25 mouse cellular contexts compared by ENCODE assay signal in the genomic region with DNA sequence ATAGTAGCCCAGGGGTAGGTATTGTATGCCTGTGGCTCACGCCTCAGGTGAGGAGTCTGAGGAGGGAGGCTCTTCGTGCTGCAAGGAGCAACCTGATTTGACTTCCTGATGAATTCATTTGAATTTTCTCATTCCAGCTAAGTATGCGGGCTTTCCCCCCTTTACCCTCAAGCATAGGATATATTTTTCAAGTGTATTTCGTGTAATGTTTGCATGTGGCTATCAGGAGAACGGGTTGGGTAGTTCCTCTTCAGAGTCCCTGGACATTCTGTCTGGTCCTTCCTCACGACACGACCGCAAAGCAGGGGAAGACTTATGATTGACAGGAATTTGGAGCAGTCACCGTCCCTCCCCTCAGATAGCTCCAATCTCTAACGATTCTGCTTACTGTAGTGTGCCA.
"Had no signal": no experiment of that assay in that cellular context is flagged by ENCODE, and none has a peak within 500 bp of the region (broad histone marks: within the 10 kb centered on the region; RNA-seq: fewer than 3 reads in every experiment).

No protein-coding gene starts in this region.

- H3K4me3 ChIP-seq: heart, embryonic 10.5 days; heart, embryonic 12.5 days; hindbrain, embryonic 10.5 days; hindbrain, embryonic 12.5 days; intestine, embryonic 15.5 days; layer of hippocampus, adult 2 months; limb, embryonic 12.5 days had no signal

- ATAC-seq: forebrain, postnatal 0 days; hindbrain, embryonic 16.5 days; inflammation-experienced regulatory T-cells, adult 6 months; intestine, embryonic 15.5 days; intestine, postnatal 0 days had no signal

- H3K27me3 ChIP-seq: heart, embryonic 12.5 days; limb, embryonic 12.5 days had no signal

- H3K9ac ChIP-seq: forebrain, postnatal 0 days; heart, embryonic 12.5 days; hindbrain, embryonic 12.5 days; hindbrain, embryonic 14.5 days; intestine, embryonic 15.5 days; limb, embryonic 12.5 days had no signal

- H3K27ac ChIP-seq: heart, embryonic 10.5 days; hindbrain, embryonic 10.5 days; hindbrain, embryonic 12.5 days; hindbrain, embryonic 14.5 days; intestine, embryonic 15.5 days; layer of hippocampus, adult 2 months had no signal

- H3K36me3 ChIP-seq: hindbrain, embryonic 12.5 days; intestine, embryonic 15.5 days had no signal

- DNase-seq: forebrain, postnatal 0 days; gastrocnemius, postnatal 14 days; gastrocnemius, postnatal 36 days; heart, adult 18-20 months; heart, postnatal 10 days; heart, postnatal 4 days; kidney, adult 18-20 months; kidney, adult 8-10 months; kidney, postnatal 10 days; kidney, postnatal 25 days; kidney, postnatal 4 days; layer of hippocampus, adult 9-11 months; layer of hippocampus, postnatal 36 days; left cerebral cortex, postnatal 4 days had no signal

- H3K9me3 ChIP-seq: heart, embryonic 10.5 days; heart, embryonic 12.5 days; hindbrain, embryonic 10.5 days; hindbrain, embryonic 12.5 days; intestine, embryonic 15.5 days; limb, embryonic 12.5 days had no signal

- H3K4me1 ChIP-seq: heart, embryonic 10.5 days; heart, embryonic 12.5 days; hindbrain, embryonic 12.5 days; intestine, embryonic 15.5 days had no signal

- H3K4me2 ChIP-seq: heart, embryonic 12.5 days; hindbrain, embryonic 12.5 days; hindbrain, embryonic 14.5 days; intestine, embryonic 15.5 days; limb, embryonic 12.5 days had no signal
